Mouse (Mus musculus) liver, embryonic 15.5 days (tissue): ENCODE measurements around the gene Rdm1. TPM values are rescaled to one million over a fixed set of nuclear protein-coding genes. Genes with fewer than 3 reads are reported as not detected.

ENCODE experiments used
- polyA plus RNA-seq: library from polyadenylated mRNA; unstranded; fragments of >200 nt; fragmentation: Nextera tagmentation; extraction: Ambion mirVana; gene quantifications from 2 replicates; pipeline ENCODE4 v1.2.1, GENCODE M21; 2015

Rdm1 gene
- polyA plus RNA-seq, 1 experiment from 2014 or later: 12.1 TPM

Other genes starting within 250 kb of the Rdm1 start
- 37.2 and 37.3 TPM in 2 replicates for gene Aarsd1, start 209.6 kb upstream of the Rdm1 start, polyA plus RNA-seq
- 2.1 and 3.1 TPM in 2 replicates for gene Gm27029, start 202.4 kb upstream of the Rdm1 start, polyA plus RNA-seq
- gene Rundc1, start 202.1 kb upstream of the Rdm1 start, polyA plus RNA-seq: 5.7 TPM in 2 replicates
- 1.3 and 1.4 TPM in 2 replicates for gene Ptges3l, start 201.9 kb upstream of the Rdm1 start, polyA plus RNA-seq
- gene Rpl27, start 184.9 kb upstream of the Rdm1 start, polyA plus RNA-seq: 149 and 195 TPM in 2 replicates
- gene Ifi35, start 178.8 kb upstream of the Rdm1 start, polyA plus RNA-seq: 29.6 and 30.4 TPM in 2 replicates
- 2.0 and 2.1 TPM in 2 replicates for gene Rnd2, start 162.2 kb upstream of the Rdm1 start, polyA plus RNA-seq
- gene Vat1, start 161.0 kb upstream of the Rdm1 start, polyA plus RNA-seq: 10.0 and 10.8 TPM in 2 replicates
- gene Brca1, start 75.2 kb upstream of the Rdm1 start, polyA plus RNA-seq: 11.5 and 12.5 TPM in 2 replicates
- 39.5 and 49.8 TPM in 2 replicates for gene Nbr1, start 75.0 kb upstream of the Rdm1 start, polyA plus RNA-seq
- 7.7 and 7.8 TPM in 2 replicates for gene Tmem106a, start 45.0 kb upstream of the Rdm1 start, polyA plus RNA-seq
- 0.16 TPM in 1 of 2 replicates, not detected in the other for gene Gm11634, start 27.9 kb upstream of the Rdm1 start, polyA plus RNA-seq
- 0.82 and 0.94 TPM in 2 replicates for gene Arl4d, start 38.3 kb downstream of the Rdm1 start, polyA plus RNA-seq
- 14.1 and 14.8 TPM in 2 replicates for gene Dhx8, start 105.7 kb downstream of the Rdm1 start, polyA plus RNA-seq
- 0.13 and 0.15 TPM in 2 replicates for gene Etv4, start 158.2 kb downstream of the Rdm1 start, polyA plus RNA-seq